Mouse (Mus musculus) testis, adult 2 months (tissue): ENCODE measurements at regions not wholly inside any gene's neighbourhood (a gene's known extent, or its start where the extent isn't known, plus 50 kb on each side); places are given as distances from the start of the nearest gene placed in this dataset.

Experiments
- CTCF ChIP-seq: fragments of 200-500 bp; IDR thresholded peaks from 2 replicates; pipeline ENCODE4 v1.5.1; 2012; ENCODE audit warnings: low read depth, mild to moderate bottlenecking, inconsistent platforms, low read length, moderate library complexity; ENCODE audit not compliant: control insufficient read depth, insufficient read depth, insufficient replicate concordance
- POLR2A ChIP-seq: fragments of 200-500 bp; IDR thresholded peaks from 2 replicates; pipeline ENCODE4 v1.6.1; 2012; ENCODE audit warnings: low read depth, mild to moderate bottlenecking, inconsistent platforms, low read length, moderate library complexity; ENCODE audit not compliant: control insufficient read depth

DNA sequence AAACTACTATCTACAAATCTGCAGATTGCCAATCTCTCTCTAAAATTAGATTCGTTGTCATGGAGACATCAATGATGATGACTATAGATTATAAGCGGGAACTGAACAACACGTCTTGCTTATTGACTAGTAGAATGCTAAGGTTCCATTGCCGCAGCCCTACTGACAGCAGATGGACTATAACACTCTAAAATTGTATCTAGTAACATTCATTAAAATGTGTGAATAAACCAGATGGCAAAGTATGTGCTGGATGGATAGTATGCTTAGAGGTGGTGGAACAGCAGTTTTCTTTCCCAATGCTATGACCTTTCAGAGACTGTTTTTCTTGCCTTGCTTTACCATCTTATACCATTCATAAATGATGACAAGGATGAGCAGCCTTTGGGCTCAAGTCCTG lies 864.7 kb downstream of the Slc4a3 start:
- no peak for TF ChIP-seq POLR2A
- no peak for TF ChIP-seq CTCF
